Mouse (Mus musculus) kidney, embryonic 15.5 days (tissue): Measurements from ENCODE around the gene Gp5. TPM values are rescaled to one million over a fixed set of nuclear protein-coding genes. Genes with fewer than 3 reads are reported as not detected.

Source experiments
- ATAC-seq: fragments of 200-750 bp; cut with Nextera tagmentation; replicated peaks from 2 replicates; pipeline ENCODE4 v1.8.0; 2017; ENCODE audit warnings: moderate TSS enrichment; ENCODE audit not compliant: low FRiP score
- H3K27ac ChIP-seq: fragments of 300-500 bp; sonication (generic); 2 replicates; pipeline ENCODE4 v1.5.1; 2015; ENCODE audit warnings: mild to moderate bottlenecking, inconsistent platforms
- H3K27me3 ChIP-seq: fragments of 300-500 bp; sonication (generic); 2 replicates; pipeline ENCODE4 v1.6.1; 2015; ENCODE audit warnings: inconsistent platforms
- H3K36me3 ChIP-seq: fragments of 300-500 bp; sonication (generic); 2 replicates; pipeline ENCODE4 v1.6.1; 2015; ENCODE audit warnings: inconsistent platforms
- H3K4me1 ChIP-seq: fragments of 300-500 bp; sonication (generic); 2 replicates; pipeline ENCODE4 v1.6.1; 2015; ENCODE audit warnings: inconsistent platforms
- H3K4me2 ChIP-seq: fragments of 300-500 bp; sonication (generic); 2 replicates; pipeline ENCODE4 v1.6.1; 2015; ENCODE audit warnings: moderate library complexity, mild to moderate bottlenecking, inconsistent platforms
- H3K4me3 ChIP-seq: fragments of 300-500 bp; sonication (generic); replicated peaks from 2 replicates; pipeline ENCODE4 v1.5.1; 2015; ENCODE audit warnings: mild to moderate bottlenecking, inconsistent platforms
- H3K9ac ChIP-seq: fragments of 300-500 bp; sonication (generic); 2 replicates; pipeline ENCODE4 v1.6.1; 2015; ENCODE audit warnings: mild to moderate bottlenecking, inconsistent platforms
- H3K9me3 ChIP-seq: fragments of 300-500 bp; sonication (generic); replicated peaks from 2 replicates; pipeline ENCODE4 v1.6.1; 2016; ENCODE audit warnings: inconsistent platforms
- WGBS: fragments of 180-500 bp; shearing (Covaris S2); methylation state at CpG from one replicate; pipeline ENCODE4 v1.1.7; 2015; ENCODE audit warnings: mixed read lengths; 5-methylcytosine and 5-hydroxymethylcytosine counted together
- polyA plus RNA-seq: library from polyadenylated mRNA; unstranded; fragments of >200 nt; fragmentation: Nextera tagmentation; extraction: Ambion mirVana; gene quantifications from 2 replicates; pipeline ENCODE4 v1.2.1, GENCODE M21; 2015

Gp5 gene
- polyA plus RNA-seq, 1 experiment from 2014 or later = 0.93 TPM

DNA sequence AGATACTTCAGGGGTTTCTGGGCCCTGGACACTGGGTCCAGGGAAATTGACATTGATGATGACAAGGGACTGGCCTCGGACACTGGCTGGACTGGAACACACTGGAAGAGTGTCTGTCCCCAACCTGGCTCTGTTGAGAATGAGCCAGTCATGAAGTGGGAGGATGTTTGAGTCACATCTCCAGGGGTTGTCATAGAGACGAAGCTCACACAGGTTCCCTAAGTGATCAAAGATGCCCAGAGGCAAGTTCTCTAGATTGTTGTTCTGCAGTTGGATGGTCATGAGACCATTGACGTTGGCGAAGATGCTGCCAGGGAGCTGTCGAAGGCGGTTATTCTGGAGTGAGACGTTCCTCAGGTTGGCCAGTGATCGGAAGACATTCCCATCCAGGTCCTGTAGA, 37.5 kb downstream of the Gp5 start:
- Histone ChIP-seq H3K9me3 (no peaks in the 10 kb centered on the region), H3K4me1 (no peaks in the 10 kb centered on the region), H3K27ac (no peak overlapping the region), H3K4me3 (no peak overlapping the region), H3K4me2 (no peak overlapping the region), H3K9ac (no peak overlapping the region), H3K27me3 (0 out of 2 replicates have a peak, but pooled peaks cover 3% of the 10 kb centered on the region), H3K36me3 (no peaks in the 10 kb centered on the region)
- 91% methylated on average over 8 of the region's 8 CpGs for WGBS
- ATAC-seq = no peak

DNA sequence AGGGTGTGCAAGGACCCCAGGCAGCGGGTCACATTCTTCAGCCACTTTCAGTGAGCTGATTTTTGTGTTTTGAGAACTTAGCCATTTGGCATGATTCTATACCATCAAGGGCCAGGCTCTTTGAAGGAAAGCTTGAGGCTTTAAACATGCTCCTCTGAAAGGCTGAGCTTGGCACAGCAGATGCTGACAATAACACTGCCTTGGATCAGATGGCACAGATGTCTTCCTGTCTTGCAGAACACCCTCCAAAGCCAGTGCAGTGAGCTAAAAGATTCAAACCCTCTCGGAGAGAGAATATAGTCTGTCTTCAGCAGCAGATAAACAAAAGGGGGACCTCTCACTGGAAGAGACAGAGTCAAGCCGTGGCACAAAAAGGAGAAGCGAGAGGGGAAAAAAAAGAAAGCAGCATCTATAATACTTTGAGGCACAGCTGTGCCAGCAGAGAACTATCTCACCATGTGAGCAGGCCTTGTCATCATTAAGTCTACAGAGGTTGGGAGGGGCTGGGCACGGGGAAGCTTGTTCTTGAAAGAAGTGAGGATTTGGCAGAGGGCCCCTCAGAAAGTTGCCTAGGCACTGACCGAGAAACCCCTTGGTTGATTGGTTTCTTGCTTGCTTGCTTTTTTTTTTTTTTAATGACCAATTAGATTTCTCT, 38.5 kb downstream of the Gp5 start:
- H3K27ac ChIP-seq = no peak overlapping the region
- H3K4me2 ChIP-seq = no peak overlapping the region
- H3K4me3 ChIP-seq = no peak overlapping the region
- no peaks in the 10 kb centered on the region for H3K4me1 ChIP-seq
- no peak for ATAC-seq
- 69% methylated on average over 6 of the region's 6 CpGs for WGBS
- no peaks in the 10 kb centered on the region for H3K9me3 ChIP-seq
- 0 out of 2 replicates have a peak, but pooled peaks cover 3% of the 10 kb centered on the region for H3K27me3 ChIP-seq
- no peaks in the 10 kb centered on the region for H3K36me3 ChIP-seq
- no peak overlapping the region for H3K9ac ChIP-seq

DNA sequence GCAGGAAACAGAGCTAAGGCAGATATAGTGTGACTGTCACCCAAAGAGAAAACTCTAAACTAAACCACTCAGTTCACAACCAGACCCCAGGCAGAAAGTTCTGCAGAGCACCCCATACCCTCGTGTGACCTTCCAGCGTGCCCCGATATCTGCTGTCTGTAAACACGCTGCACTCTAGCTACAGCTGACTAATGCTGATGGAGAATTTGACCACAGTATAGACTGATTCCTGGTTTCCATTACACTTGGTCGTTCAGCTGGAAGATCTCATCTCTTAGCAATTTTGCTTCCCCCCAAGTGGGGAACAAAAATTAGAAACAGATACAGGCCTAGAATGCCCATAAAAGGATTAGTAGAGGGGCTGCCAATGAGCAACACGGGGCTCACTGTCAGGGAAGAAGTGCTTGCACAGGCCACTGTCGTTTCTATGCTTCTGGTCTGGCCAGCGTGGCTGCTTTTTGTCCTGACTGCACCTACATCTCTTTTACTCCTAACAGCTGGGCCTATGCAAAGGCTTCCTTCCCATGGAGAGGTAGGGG, 39.3 kb downstream of the Gp5 start:
- H3K27me3 ChIP-seq = 0 out of 2 replicates have a peak, but pooled peaks cover 3% of the 10 kb centered on the region
- no peaks in the 10 kb centered on the region for H3K4me1 ChIP-seq
- no peak for ATAC-seq
- H3K27ac ChIP-seq = no peak overlapping the region
- no peaks in the 10 kb centered on the region for H3K36me3 ChIP-seq
- 74% methylated on average over 8 of the region's 8 CpGs for WGBS
- no peak overlapping the region for H3K9ac ChIP-seq
- H3K4me3 ChIP-seq = no peak overlapping the region
- no peak overlapping the region for H3K4me2 ChIP-seq
- no peaks in the 10 kb centered on the region for H3K9me3 ChIP-seq

DNA sequence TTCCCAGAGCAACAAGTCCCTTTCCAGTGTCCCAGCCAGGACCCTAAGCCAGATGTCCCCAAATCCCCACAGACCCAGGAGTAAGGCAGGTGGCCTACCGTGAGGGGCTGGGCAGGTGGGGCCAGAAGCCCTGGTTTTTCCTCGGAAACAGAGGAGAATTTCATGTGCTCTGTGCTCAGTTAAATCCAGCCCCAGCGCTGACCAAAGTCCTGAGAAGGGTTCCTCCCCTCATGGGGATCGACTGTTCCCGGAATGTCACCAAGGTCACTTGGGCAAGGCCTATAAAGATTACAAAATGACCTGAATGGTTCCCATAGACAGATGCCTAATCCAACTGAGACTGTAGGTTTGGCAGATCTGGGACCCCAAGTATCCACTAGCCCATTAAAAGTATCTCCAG, 43.2 kb downstream of the Gp5 start, which contains the start of gene Cpn2:
Gene Cpn2 (minus strand): TSS at position 141 of the 400 bp plus-strand sequence.
- Histone ChIP-seq H3K4me2 (no peak within 1 kb of the TSS), H3K9ac (no peak within 1 kb of the TSS), H3K4me3 (no peak within 1 kb of the TSS), H3K4me1 (no peaks in the 10 kb centered on the region), H3K27me3 (0 out of 2 replicates have a peak, but pooled peaks cover 3% of the 10 kb centered on the region), H3K36me3 (no peaks in the 10 kb centered on the region), H3K27ac (no peak within 1 kb of the TSS), H3K9me3 (no peaks in the 10 kb centered on the region)
- WGBS = 66% methylated on average over 5 of the region's 5 CpGs
- no peak for ATAC-seq

DNA sequence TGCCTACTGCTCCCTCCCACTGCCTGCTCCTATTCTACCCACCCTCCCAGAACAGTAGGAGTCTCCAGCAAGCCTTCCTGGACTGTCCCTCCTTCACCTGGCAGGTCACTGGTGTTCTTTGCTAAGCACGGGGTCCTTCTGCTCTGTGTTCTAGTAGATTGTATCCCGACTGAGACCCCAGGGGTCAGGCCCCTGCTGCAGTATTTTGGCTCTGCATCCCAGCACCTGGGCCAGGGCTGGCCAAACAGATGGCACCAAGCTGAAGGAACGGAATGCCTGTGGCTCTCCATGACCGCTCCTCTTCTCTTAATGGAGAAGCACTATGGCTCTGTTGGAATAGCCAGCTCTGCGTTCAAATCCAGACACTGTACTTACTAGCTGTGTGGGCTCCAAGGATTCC, 44.0 kb downstream of the Gp5 start:
- Histone ChIP-seq H3K9ac (no peak overlapping the region), H3K9me3 (no peaks in the 10 kb centered on the region), H3K4me1 (no peaks in the 10 kb centered on the region), H3K4me2 (no peak overlapping the region), H3K4me3 (no peak overlapping the region), H3K27me3 (0 out of 2 replicates have a peak, but pooled peaks cover 3% of the 10 kb centered on the region), H3K27ac (no peak overlapping the region), H3K36me3 (no peaks in the 10 kb centered on the region)
- ATAC-seq = no peak
- WGBS = 86% methylated on average over 5 of the region's 5 CpGs

DNA sequence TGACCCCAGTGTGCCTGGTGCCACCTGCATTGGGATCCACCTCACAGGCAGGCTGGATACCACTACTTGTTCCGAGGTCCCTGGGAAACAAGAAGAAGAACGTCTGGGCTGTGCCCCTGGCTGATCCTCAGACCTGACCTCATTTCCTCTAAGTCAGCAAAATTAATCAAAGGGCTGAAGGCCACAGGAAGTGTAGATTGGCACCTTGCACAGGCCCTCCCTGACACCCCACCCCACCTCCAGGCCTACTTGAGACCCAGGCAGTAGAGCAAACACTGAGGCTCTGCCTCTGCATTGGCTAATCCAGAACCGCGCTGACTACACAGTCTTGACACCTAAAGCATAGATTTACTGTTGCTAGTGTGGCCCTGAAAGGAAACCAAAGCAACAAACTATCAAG, 45.0 kb downstream of the Gp5 start:
- no peak overlapping the region for H3K27ac ChIP-seq
- ATAC-seq = no peak
- no peaks in the 10 kb centered on the region for H3K36me3 ChIP-seq
- 0 out of 2 replicates have a peak, but pooled peaks cover 3% of the 10 kb centered on the region for H3K27me3 ChIP-seq
- no peak overlapping the region for H3K9ac ChIP-seq
- H3K9me3 ChIP-seq = no peaks in the 10 kb centered on the region
- H3K4me1 ChIP-seq = no peaks in the 10 kb centered on the region
- H3K4me2 ChIP-seq = no peak overlapping the region
- 51% methylated on average over 4 of the region's 4 CpGs for WGBS
- no peak overlapping the region for H3K4me3 ChIP-seq

DNA sequence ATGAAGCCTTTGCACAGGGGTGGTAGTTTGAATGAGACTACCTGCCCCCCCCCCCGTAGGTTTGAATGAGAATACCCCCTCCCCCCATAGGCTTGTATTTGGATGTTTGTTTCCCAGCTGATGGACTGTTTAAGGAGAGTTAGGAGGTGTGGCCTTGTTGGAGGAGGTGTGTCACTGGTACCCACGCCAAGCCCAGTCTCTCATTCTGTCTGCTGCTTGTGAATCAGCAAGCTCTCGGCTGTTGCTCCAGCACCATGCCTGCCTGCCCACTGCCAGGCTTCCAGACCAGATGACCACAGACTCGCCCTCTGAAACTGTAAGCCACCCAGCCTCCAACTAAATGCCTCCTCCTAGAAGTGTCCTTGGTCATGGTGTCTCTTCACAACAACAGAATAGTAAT, 47.4 kb downstream of the Gp5 start:
- H3K27me3 ChIP-seq = peaks cover 3% of the 10 kb centered on the region; the same call in 1 of the 2 replicates
- no peak overlapping the region for H3K4me2 ChIP-seq
- H3K9me3 ChIP-seq = no peaks in the 10 kb centered on the region
- H3K4me3 ChIP-seq = no peak overlapping the region
- 67% methylated on average over 4 of the region's 4 CpGs for WGBS
- no peaks in the 10 kb centered on the region for H3K36me3 ChIP-seq
- no peaks in the 10 kb centered on the region for H3K4me1 ChIP-seq
- no peak overlapping the region for H3K9ac ChIP-seq
- no peak for ATAC-seq
- H3K27ac ChIP-seq = no peak overlapping the region

DNA sequence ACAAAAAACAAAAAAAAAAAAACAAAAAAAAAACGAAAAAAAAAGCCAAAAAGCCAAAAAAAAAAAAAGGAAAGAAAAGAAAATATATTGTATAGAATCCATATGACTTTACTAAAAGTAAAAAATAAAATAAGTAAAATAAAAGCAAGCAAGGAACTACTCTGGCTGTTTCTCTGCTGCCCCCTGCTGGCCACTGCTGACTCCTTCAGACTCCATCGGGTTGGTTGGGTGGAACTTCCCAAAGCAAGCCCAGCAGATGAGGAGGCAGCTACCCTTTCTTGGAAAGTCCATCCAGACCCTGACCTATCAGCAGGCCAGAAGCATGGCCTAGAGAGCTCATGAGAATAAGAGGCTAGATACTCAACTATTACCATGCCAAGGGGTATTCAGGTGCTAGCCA, 47.9 kb downstream of the Gp5 start:
- ATAC-seq = no peak
- no peaks in the 10 kb centered on the region for H3K36me3 ChIP-seq

DNA sequence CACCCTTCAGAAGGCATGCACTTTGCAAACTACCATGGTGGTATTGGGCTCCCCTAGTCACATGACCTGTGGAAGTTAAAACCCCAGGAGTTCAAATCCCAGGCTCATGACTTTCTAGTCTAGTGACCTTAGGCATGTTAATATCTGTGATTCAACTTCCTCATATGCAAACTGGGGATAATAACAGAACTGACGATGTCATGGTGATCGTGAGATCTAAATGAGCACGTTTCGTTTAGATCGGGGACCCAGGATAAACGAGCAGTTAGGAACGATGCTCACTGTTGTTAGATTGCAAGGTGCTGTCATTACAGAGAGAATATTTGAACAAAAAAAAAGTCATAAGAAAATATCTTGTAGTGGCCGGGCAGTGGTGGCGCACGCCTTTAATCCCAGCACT, 48.4 kb downstream of the Gp5 start:
- H3K4me3 ChIP-seq = no peak overlapping the region
- H3K36me3 ChIP-seq = no peaks in the 10 kb centered on the region
- no peaks in the 10 kb centered on the region for H3K9me3 ChIP-seq
- no peak for ATAC-seq
- no peaks in the 10 kb centered on the region for H3K4me1 ChIP-seq
- no peak overlapping the region for H3K27ac ChIP-seq
- no peak overlapping the region for H3K4me2 ChIP-seq
- no peak overlapping the region for H3K9ac ChIP-seq
- 89% methylated on average over 10 of the region's 10 CpGs for WGBS
- H3K27me3 ChIP-seq = peaks cover 4% of the 10 kb centered on the region; the same call in 1 of the 2 replicates

More for the DNA sequence above, 47.9 kb downstream of the Gp5 start:
- WGBS = 0% methylated on average over 2 of the region's 2 CpGs
- Histone ChIP-seq H3K4me3 (no peak overlapping the region), H3K4me2 (no peak overlapping the region), H3K9me3 (no peaks in the 10 kb centered on the region), H3K27ac (no peak overlapping the region), H3K9ac (no peak overlapping the region), H3K4me1 (no peaks in the 10 kb centered on the region), H3K27me3 (peaks cover 3% of the 10 kb centered on the region; the same call in 1 of the 2 replicates)

DNA sequence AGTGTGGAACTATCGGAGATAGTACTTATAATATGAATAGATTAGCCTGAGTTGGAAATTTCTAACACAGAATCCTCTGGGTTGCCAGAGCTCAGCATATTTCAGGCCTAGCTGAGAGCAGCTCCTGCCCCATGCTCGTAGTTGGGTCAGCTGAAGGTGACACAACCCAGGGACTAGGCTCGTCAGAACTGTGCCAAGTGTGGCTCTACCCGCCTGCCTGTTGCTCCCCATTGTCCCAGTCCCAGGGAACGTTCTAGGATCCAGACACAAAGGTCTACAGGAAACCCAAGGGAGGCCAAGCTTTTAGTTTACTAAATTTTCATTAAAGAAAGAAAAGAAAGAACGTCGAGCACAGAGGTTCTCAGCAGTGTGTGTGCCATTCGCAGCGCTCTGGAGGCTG, 49.2 kb downstream of the Gp5 start:
- WGBS = 86% methylated on average over 9 of the region's 9 CpGs
- ATAC-seq = no peak
- H3K9me3 ChIP-seq = no peaks in the 10 kb centered on the region
- peaks cover 11% of the 10 kb centered on the region; the same call in 1 of the 2 replicates for H3K27me3 ChIP-seq
- no peaks in the 10 kb centered on the region for H3K36me3 ChIP-seq
- no peak overlapping the region for H3K4me3 ChIP-seq
- no peaks in the 10 kb centered on the region for H3K4me1 ChIP-seq
- H3K4me2 ChIP-seq = no peak overlapping the region
- no peak overlapping the region for H3K9ac ChIP-seq
- H3K27ac ChIP-seq = no peak overlapping the region

DNA sequence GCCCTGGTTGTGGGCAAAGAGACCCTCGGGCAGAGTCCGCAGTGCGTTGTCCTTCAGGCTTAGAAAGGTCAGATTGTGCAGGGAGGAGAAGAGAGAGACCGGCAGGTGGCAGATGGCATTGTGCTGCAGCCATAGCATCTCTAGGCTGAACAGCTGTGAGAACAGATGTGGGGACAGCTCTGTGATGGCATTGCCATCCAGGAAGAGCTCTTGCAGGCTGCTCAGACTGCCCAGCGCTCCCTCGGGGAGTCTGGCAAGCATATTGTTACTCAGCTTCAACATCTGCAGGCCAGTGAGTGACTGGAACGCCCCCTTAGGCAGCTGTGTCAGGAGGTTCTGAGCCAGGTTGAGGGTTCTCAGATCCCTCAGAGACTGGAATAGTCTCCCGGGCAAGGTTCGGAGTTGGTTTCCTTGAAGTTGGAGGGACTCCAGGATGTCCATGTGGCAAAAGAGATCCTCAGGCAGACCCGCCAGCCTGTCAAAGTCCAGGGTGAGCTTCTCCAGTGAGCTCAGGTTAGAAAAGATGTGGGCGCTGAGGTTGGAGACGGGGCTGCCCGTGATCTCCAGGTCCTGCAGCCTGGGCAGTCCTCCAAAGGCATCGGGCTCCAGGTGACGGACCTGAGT, 50.5 kb downstream of the Gp5 start:
- H3K4me2 ChIP-seq = no peak overlapping the region
- peaks cover 13% of the 10 kb centered on the region; the same call in 1 of the 2 replicates for H3K27me3 ChIP-seq
- no peak overlapping the region for H3K27ac ChIP-seq
- H3K4me3 ChIP-seq = no peak overlapping the region
- no peaks in the 10 kb centered on the region for H3K36me3 ChIP-seq
- H3K4me1 ChIP-seq = no peaks in the 10 kb centered on the region
- no peak overlapping the region for H3K9ac ChIP-seq
- 91% methylated on average over 15 of the region's 15 CpGs for WGBS
- H3K9me3 ChIP-seq = no peaks in the 10 kb centered on the region
- ATAC-seq = no peak

DNA sequence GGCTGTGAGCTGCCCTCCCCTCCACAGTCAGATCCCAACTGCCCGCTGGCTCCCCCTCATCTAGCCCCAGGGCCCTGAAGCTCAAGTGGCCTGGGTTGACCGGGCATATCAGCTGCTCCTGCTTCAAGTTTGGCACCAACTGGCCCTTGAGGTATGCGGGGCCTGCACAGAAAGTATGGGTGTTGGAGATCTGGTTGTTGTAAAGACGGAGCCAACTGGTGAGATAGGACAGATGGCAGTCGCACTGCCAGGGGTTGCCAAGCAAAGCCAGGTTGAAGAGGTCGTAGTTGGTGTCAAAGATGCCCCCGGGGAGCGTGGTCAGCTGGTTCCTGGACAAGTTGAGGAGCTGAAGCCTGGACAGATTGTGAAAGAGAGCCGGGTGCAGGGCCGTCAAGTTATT, 51.1 kb downstream of the Gp5 start:
- no peaks in the 10 kb centered on the region for H3K4me1 ChIP-seq
- 84% methylated on average over 10 of the region's 10 CpGs for WGBS
- H3K9me3 ChIP-seq = no peaks in the 10 kb centered on the region
- no peak overlapping the region for H3K9ac ChIP-seq
- no peak overlapping the region for H3K27ac ChIP-seq
- no peak for ATAC-seq
- H3K36me3 ChIP-seq = no peaks in the 10 kb centered on the region
- H3K4me2 ChIP-seq = no peak overlapping the region
- peaks cover 15% of the 10 kb centered on the region; the same call in 1 of the 2 replicates for H3K27me3 ChIP-seq
- H3K4me3 ChIP-seq = no peak overlapping the region
